Mouse (Mus musculus) left cerebral cortex, adult 6 months (tissue): Measurements from ENCODE around the gene Dctpp1. TPM values are rescaled to one million over a fixed set of nuclear protein-coding genes. Genes with fewer than 3 reads are reported as not detected.

ENCODE experiments used
- long read RNA-seq, 2 experiments: library from polyadenylated mRNA; unstranded; transcript quantifications; one replicate each; pipeline ENCODE4 v2.0.0; 2019 to 2020
- polyA plus RNA-seq: library from polyadenylated mRNA; unstranded; fragments of <200 nt; fragmentation: Nextera tagmentation; gene quantifications from 2 replicates; pipeline ENCODE4 v1.2.3, GENCODE M21; 2021

The Dctpp1 gene
- 79.8 and 81.4 TPM in 2 replicates for polyA plus RNA-seq
- long read RNA-seq, experiment 1, transcript Dctpp1-201 (3 exons, 676 nt): major isoform, 14 of 14 reads
- long read RNA-seq, experiment 1, partial matches to known transcripts: 0 of 14 reads
- long read RNA-seq, experiment 1, other reads (novel, unspliced or antisense): 0 of 14 reads
- long read RNA-seq, experiment 2, transcript Dctpp1-201 (3 exons, 676 nt): major isoform, 54 of 55 reads
- long read RNA-seq, experiment 2, partial matches to known transcripts: 0 of 55 reads
- long read RNA-seq, experiment 2, other reads (novel, unspliced or antisense): 1 of 55 reads

GRCm38 (mm10) chr7:127260309-127261111, at the start of gene Dctpp1:
TSS of gene Dctpp1 (minus strand) at chr7:127260709.

DNA sequence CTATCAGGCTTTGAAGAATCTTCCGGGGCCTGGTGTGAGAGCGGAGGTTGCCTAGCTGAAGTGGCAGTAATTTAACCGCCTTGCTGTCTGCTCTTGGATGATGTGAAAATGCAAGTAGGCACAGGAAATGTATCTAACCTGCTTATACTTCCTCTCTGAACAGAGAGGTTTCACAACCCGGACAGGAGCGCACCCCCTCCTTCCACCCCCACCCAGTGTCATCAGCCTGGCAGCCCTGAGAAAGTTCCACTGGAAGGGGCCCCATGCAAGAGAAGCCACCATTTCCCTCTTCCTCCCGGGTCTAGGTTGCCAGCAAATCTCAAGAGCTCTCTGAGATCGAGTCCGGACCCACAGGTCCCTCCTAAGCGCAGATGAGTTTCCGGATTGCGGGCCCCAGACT, 35.6 kb upstream of the Dctpp1 start, which contains the start of gene Itgal:
Gene Itgal (plus strand): TSS at position 163 of the 400 bp plus-strand sequence.

DNA sequence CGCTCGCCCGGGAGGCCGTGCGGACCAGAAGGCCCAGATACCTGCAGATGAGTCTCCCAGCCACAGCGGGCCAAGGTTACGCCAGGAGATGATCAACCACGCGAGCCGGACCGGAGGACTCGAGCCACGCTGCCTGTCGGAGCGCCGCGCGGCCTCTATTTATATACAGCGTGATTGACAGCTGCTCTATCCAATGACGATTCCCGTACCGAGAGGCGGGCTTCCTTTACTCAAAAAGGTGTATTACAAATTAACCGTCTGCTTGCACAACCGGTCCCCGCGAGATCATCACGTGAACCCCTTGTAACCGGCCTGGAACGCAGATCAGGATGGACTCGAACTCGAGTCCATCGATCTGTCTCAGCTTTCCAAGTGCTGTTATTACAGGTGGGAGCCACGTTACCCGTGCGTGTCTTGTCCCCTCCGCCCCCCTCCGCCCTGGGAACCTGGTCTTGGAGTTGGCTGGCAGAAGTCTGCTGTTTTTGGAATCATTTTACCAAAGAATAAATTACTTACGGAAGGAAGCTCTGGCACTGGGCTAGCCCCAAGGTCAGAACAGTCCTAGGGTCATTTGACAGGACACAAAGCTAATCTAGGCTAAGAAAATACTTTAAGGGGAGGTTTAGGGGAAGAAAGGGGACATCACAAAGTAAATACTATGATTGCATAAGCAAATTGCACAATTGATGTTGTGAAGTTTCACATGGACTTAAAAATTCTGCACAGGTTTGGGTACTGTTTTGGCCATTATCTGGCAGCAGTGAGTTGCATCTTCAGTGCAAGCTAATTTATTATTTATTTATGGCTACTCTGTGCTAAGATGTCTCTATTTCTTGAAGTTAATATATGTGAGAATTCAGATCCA, 13.6 kb upstream of the Dctpp1 start, which contains the start of gene Sephs2:
Gene Sephs2 (minus strand): TSS at position 131 of the 865 bp plus-strand sequence.

DNA sequence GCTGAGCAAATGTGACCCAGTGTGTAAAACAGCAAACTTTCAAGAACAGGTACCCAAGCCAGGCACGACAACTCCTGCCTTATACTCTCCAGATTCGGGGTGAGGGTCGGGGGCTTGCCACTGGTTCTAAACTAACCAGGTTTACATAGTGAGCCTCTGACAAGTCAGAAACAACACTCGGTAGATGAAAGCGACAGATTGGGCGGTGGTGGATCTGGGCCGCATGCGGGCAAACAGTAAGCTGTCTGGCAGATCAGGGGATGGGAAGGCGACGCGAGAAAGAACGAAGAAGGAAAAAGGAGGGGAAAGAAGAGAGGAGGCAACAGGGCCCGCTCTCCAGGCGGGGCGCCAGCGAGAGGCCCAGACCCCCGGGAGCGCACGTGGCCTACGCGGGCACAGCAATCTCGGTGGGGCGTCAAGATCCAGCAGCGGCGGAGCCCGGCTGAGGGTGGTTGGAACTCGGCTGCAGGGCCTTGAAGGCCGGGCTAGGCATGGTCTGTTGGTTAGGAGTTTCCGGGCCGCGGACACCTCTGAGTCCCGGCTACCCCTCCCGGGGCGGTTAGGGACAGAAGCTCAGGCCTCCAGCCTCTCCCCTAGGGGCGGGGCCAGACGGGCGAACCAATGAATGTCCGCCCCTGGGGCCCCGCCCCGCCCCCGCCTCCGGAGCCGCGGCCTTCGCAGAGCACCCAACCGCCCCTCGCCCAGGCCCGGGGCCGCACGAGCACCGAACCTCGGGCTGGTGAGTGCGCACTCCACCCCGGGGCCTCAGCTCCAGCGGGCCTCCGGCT, 16.4 kb downstream of the Dctpp1 start, which contains the start of gene Zfp771:
Gene Zfp771 (plus strand): TSS at position 405 of the 788 bp plus-strand sequence.

GRCm38 (mm10) chr7:127232622-127233367, 27.7 kb downstream of the Dctpp1 start, which contains the start of the genes Zfp553 and Sept1:
TSS of gene Zfp553 (plus strand) at chr7:127233061.
TSS of gene Sept1 (minus strand) at chr7:127233130.

DNA sequence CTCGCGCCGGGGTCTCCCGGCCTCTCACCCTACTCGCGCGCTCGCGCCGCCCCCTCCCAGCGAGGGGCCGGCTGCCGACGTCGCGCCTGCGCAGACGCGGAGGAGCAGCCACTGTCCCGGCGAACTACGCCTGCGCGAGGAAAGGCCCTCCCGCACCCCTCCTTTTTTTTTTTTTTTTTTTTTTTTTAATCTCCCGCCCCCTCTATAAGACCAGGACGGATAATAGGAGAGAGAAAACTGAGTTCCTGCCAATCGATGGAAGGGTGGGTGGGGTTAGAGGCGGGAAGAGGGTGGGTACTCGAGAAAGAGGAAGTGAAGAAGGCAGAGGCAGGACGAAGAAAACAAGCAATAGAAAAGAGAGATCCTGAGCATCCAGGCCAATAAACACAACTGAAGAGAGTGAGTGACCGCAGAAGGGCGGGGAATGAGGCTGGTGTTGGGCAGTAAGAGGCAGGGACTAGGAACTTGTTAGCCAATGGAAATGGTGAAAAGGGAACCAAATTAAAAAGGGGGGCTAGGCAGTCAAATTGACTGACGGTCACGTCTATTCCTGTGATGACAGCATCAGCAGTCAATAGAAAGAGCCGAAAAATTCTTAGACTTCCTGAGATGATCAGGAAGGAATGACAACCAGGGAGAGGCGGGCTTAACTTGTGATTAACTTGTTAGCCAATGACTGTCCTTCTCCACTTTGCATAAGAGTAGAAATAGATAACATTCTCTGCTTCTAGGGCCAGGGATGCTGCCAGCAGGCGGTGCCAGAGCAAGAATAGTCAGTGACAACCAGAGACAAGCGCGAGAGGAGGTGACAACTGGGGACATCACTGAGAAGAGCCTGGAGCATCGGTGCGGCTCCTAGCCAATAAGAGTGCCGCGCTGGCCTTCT, 51.7 kb downstream of the Dctpp1 start, which contains the start of gene Mylpf:
Gene Mylpf (plus strand): TSS at position 338 of the 886 bp plus-strand sequence.

DNA sequence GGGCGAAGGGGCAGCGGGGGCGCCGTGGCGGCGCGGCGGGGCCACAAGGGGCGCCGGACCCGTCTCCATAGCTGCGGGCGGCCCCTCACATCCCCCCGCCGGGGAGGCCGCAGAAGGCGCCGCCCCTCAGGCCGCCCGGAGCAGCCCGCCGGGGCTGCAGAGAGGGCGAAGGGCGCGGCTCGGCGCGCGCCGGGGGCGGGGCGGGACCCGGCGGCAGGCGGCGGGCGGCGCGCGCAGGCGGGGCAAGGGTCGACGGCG, 52.3 kb downstream of the Dctpp1 start, which contains the start of gene Tbc1d10b:
Gene Tbc1d10b (minus strand): TSS at position 174 of the 258 bp plus-strand sequence.

Other genes with a start within 250 kb of the Dctpp1 start
- 3.3 and 3.4 TPM in 2 replicates for gene Mvp, start 246.1 kb downstream of the Dctpp1 start, polyA plus RNA-seq
- gene Pagr1b, start 244.2 kb downstream of the Dctpp1 start, polyA plus RNA-seq: 0.64 TPM in 1 of 2 replicates, not detected in the other
- gene Pagr1a, start 243.4 kb downstream of the Dctpp1 start, polyA plus RNA-seq: 3.0 and 33.4 TPM in 2 replicates
- gene Gm42742, start 239.6 kb downstream of the Dctpp1 start, polyA plus RNA-seq: 19.0 and 44.2 TPM in 2 replicates
- 86.8 and 193 TPM in 2 replicates for gene Prrt2, start 239.5 kb downstream of the Dctpp1 start, polyA plus RNA-seq
- gene Maz, start 233.7 kb downstream of the Dctpp1 start, polyA plus RNA-seq: 6.6 and 36.1 TPM in 2 replicates
- gene Kif22, start 218.2 kb downstream of the Dctpp1 start, polyA plus RNA-seq: 18.0 and 24.4 TPM in 2 replicates
- not detected in 2 replicates for gene Zg16, start 173.4 kb downstream of the Dctpp1 start, polyA plus RNA-seq
- 1.2 and 2.1 TPM in 2 replicates for gene AI467606, start 169.3 kb downstream of the Dctpp1 start, polyA plus RNA-seq
- 0.47 and 0.55 TPM in 2 replicates for gene Qprt, start 138.5 kb downstream of the Dctpp1 start, polyA plus RNA-seq
- gene Spn, start 122.9 kb downstream of the Dctpp1 start, polyA plus RNA-seq: not detected in 2 replicates
- gene Cd2bp2, start 64.7 kb downstream of the Dctpp1 start, polyA plus RNA-seq: 37.9 and 38.1 TPM in 2 replicates
- 7.9 and 14.4 TPM in 2 replicates for gene Tbc1d10b, start 52.2 kb downstream of the Dctpp1 start, polyA plus RNA-seq
- gene Mylpf, start 51.8 kb downstream of the Dctpp1 start, polyA plus RNA-seq: 5.7 and 6.5 TPM in 2 replicates
- 12.5 and 13.0 TPM in 2 replicates for gene Zfp553, start 27.6 kb downstream of the Dctpp1 start, polyA plus RNA-seq
- 1.8 and 3.0 TPM in 2 replicates for gene Sept1, start 27.6 kb downstream of the Dctpp1 start, polyA plus RNA-seq
- 64.9 and 90.1 TPM in 2 replicates for gene Zfp771, start 16.4 kb downstream of the Dctpp1 start, polyA plus RNA-seq
- 42.8 and 64.6 TPM in 2 replicates for gene Sephs2, start 13.3 kb upstream of the Dctpp1 start, polyA plus RNA-seq
- 0.32 and 0.35 TPM in 2 replicates for gene Itgal, start 35.6 kb upstream of the Dctpp1 start, polyA plus RNA-seq
- gene Zfp768, start 84.9 kb upstream of the Dctpp1 start, polyA plus RNA-seq: 2.6 and 2.7 TPM in 2 replicates
- 3.3 TPM in 2 replicates for gene Zfp747, start 115.3 kb upstream of the Dctpp1 start, polyA plus RNA-seq
- 1.3 and 2.6 TPM in 2 replicates for gene 9130019O22Rik, start 126.5 kb upstream of the Dctpp1 start, polyA plus RNA-seq
- gene E430018J23Rik, start 132.9 kb upstream of the Dctpp1 start, polyA plus RNA-seq: 3.3 and 4.6 TPM in 2 replicates
- 2.5 and 3.2 TPM in 2 replicates for gene Zfp764, start 146.1 kb upstream of the Dctpp1 start, polyA plus RNA-seq
- gene Zfp688, start 161.4 kb upstream of the Dctpp1 start, polyA plus RNA-seq: 26.3 and 38.5 TPM in 2 replicates
- gene Zfp689, start 188.4 kb upstream of the Dctpp1 start, polyA plus RNA-seq: 2.5 and 2.9 TPM in 2 replicates
- gene Prr14, start 198.9 kb upstream of the Dctpp1 start, polyA plus RNA-seq: 8.4 and 20.3 TPM in 2 replicates
- 2.8 and 8.4 TPM in 2 replicates for gene Fbrs, start 218.5 kb upstream of the Dctpp1 start, polyA plus RNA-seq